Comparison of ENCODE assay signal across 9 mouse cellular contexts in the genomic region with DNA sequence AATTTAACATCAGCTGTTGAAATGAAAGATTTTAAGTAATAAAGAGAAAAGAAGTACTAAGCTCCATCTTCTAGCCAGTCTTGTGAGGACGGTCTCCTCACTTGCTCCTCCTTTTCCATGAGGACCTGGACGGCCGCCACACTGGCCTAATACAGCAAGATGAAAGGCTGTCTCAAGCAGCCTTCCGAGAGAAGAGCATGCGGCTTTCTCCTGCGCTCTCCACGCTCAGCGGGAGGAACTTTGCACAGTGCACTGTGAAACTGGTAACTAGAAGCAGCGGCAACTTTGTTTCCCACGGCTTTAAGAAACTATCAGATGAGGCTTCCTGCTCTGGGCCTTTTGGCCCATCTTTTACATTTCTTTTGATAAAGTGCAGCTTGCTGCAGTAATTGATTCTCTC. TPM values are rescaled to one million over a fixed set of nuclear protein-coding genes. Genes with fewer than 3 reads are reported as not detected.
A peak's percentile ranks its signal among the peaks of the same experiment; 100 is the strongest.
DNase-seq lines count a peak whose midpoint lies in the region; ATAC-seq lines count a peak whose summit lies in the region.
"Had no signal": no experiment of that assay in that cellular context is flagged by ENCODE, and none has a peak within 500 bp of the region (broad histone marks: within the 10 kb centered on the region; RNA-seq: fewer than 3 reads in every experiment).

No protein-coding gene starts in this region.

- intact Hi-C loops in heart, postnatal 25 days (cut with DNase I), result no loop called here

- H3K4me1 ChIP-seq in heart, embryonic 12.5 days (replicated peaks), result peaks cover 3% of the 10 kb centered on the region; the same call in 1 of the 2 replicates
- peaks cover 5% of the 10 kb centered on the region for H3K4me1 ChIP-seq in heart, embryonic 16.5 days (ENCODE audit: control insufficient read depth, insufficient read depth, low read length)
- H3K4me1 ChIP-seq in neural tube, embryonic 13.5 days (replicated peaks), result peaks cover 16% of the 10 kb centered on the region

- H3K9ac ChIP-seq in heart, embryonic 12.5 days, result no peak overlapping the region; the same call in 1 of the 2 replicates
- H3K9ac ChIP-seq in heart, embryonic 16.5 days (ENCODE audit: low read length), result peak overlapping the region; percentile 43
- H3K9ac ChIP-seq in neural tube, embryonic 13.5 days, result no peak overlapping the region

- H3K27me3 ChIP-seq in heart, embryonic 12.5 days (replicated peaks), result no peaks in the 10 kb centered on the region
- H3K27me3 ChIP-seq in heart, embryonic 16.5 days (ENCODE audit: control insufficient read depth, insufficient read depth, low read length), result no peaks in the 10 kb centered on the region
- no peaks in the 10 kb centered on the region for H3K27me3 ChIP-seq in neural tube, embryonic 13.5 days

- peak overlapping the region; percentile 52 for H3K4me2 ChIP-seq in heart, embryonic 12.5 days
- H3K4me2 ChIP-seq in heart, embryonic 16.5 days (ENCODE audit: low read depth, low read length), result peak overlapping the region; percentile 52
- H3K4me2 ChIP-seq in neural tube, embryonic 13.5 days, result peak overlapping the region; percentile 30

- 13% methylated on average over 10 of the region's 10 CpGs for WGBS in heart, embryonic 12.5 days
- WGBS in heart, embryonic 16.5 days, result 14% methylated on average over 10 of the region's 10 CpGs
- 1% methylated on average over 10 of the region's 10 CpGs for WGBS in neural tube, embryonic 13.5 days

- peak overlapping the region; percentile 35; the same call in 1 of the 2 replicates for H3K27ac ChIP-seq in heart, embryonic 12.5 days (ENCODE audit: poor library complexity, severe bottlenecking)
- peak overlapping the region; percentile 48; the same call in 1 of the 2 replicates for H3K27ac ChIP-seq in heart, embryonic 16.5 days (ENCODE audit: low read length)
- peak overlapping the region; percentile 38; the same call in 1 of the 2 replicates for H3K27ac ChIP-seq in neural tube, embryonic 13.5 days (replicated peaks)
- H3K27ac ChIP-seq: macrophage had no signal

- H3K36me3 ChIP-seq in heart, embryonic 12.5 days, result peaks cover 3% of the 10 kb centered on the region; the same call in 1 of the 2 replicates
- H3K36me3 ChIP-seq in heart, embryonic 16.5 days (ENCODE audit: control insufficient read depth, insufficient read depth), result no peaks in the 10 kb centered on the region
- H3K36me3 ChIP-seq in neural tube, embryonic 13.5 days, result no peaks in the 10 kb centered on the region

- H3K4me3 ChIP-seq in heart, embryonic 12.5 days, result peak overlapping the region; percentile 4; the same call in 1 of the 2 replicates
- H3K4me3 ChIP-seq in heart, embryonic 16.5 days (ENCODE audit: low read length), result peak overlapping the region; percentile 19; the same call in 1 of the 2 replicates
- no peak overlapping the region for H3K4me3 ChIP-seq in neural tube, embryonic 13.5 days

- ATAC-seq in heart, embryonic 12.5 days (ENCODE audit: insufficient number of reproducible peaks, low FRiP score), result no peak
- ATAC-seq in heart, embryonic 16.5 days (replicated peaks; ENCODE audit: extremely low read depth, insufficient read depth, low FRiP score), result no peak
- 0 out of 2 replicates have a peak, but pooled peaks have one; percentile 50 for ATAC-seq in neural tube, embryonic 13.5 days (ENCODE audit: low read depth)
- ATAC-seq in granulocyte monocyte progenitor cell, adult 5-6 weeks (replicated peaks; ENCODE audit: poor library complexity, severe bottlenecking), result no peak

- H3K9me3 ChIP-seq in heart, embryonic 12.5 days (replicated peaks), result no peaks in the 10 kb centered on the region
- no peaks in the 10 kb centered on the region for H3K9me3 ChIP-seq in heart, embryonic 16.5 days (replicated peaks; ENCODE audit: control insufficient read depth, low read length)
- H3K9me3 ChIP-seq in neural tube, embryonic 13.5 days, result no peaks in the 10 kb centered on the region

- DNase-seq in heart, postnatal 25 days (ENCODE audit: low spot score), result no peak
- peak; percentile 4 to 11 for DNase-seq in cerebellum, postnatal 36 days
- peak; percentile 41 to 51 for DNase-seq in kidney, postnatal 25 days
- no peak for DNase-seq in adipocyte (ENCODE audit: low spot score)

RNA-seq across cellular contexts. Expression of a gene that starts 34.7 kb away (rescaled TPM):
- 11.0 and 11.6 TPM in 2 replicates for polyA plus RNA-seq in heart, embryonic 12.5 days (2016; fragmentation: Nextera tagmentation; extraction: Ambion mirVana)
- 10 to 100 TPM in 1 of 2 experiments, 1 to 10 TPM in 1; 9.1 to 10.7 TPM for total RNA-seq in heart, postnatal 25 days (2021)
- 9.5 and 10.6 TPM in 2 replicates for polyA plus RNA-seq in heart, embryonic 16.5 days (2015; fragmentation: Nextera tagmentation; extraction: Ambion mirVana)
- polyA plus RNA-seq in neural tube, embryonic 13.5 days (2015; fragmentation: Nextera tagmentation; extraction: Ambion mirVana), result 6.9 and 8.5 TPM in 2 replicates
- total RNA-seq in granulocyte monocyte progenitor cell, adult 5-6 weeks (2014; fragmentation: Nextera tagmentation), result 5.3 and 6.4 TPM in 2 replicates
- 4.6 and 7.4 TPM in 2 replicates for total RNA-seq in granulocyte monocyte progenitor cell, adult 5-6 weeks (2017)

Comparison
In these comparisons a context has a peak if more than half of its experiments do, and no peak if none do; other contexts are left out.
1. DNase-seq: peak in cerebellum, postnatal 36 days (2 of 2) and kidney, postnatal 25 days (2 of 2); none in heart, postnatal 25 days (single experiment) and adipocyte (single experiment).
2. Peak in every context shown above with its lines, with median percentiles within 50 percentile points of each other: H3K27ac ChIP-seq and H3K4me2 ChIP-seq.